Mouse (Mus musculus): Measurements from ENCODE around the gene Bicd2. TPM values are rescaled to one million over a fixed set of nuclear protein-coding genes. Genes with fewer than 3 reads are reported as not detected.

Gene Bicd2
- polyA plus RNA-seq, 1 experiment: 17.6 TPM

DNA sequence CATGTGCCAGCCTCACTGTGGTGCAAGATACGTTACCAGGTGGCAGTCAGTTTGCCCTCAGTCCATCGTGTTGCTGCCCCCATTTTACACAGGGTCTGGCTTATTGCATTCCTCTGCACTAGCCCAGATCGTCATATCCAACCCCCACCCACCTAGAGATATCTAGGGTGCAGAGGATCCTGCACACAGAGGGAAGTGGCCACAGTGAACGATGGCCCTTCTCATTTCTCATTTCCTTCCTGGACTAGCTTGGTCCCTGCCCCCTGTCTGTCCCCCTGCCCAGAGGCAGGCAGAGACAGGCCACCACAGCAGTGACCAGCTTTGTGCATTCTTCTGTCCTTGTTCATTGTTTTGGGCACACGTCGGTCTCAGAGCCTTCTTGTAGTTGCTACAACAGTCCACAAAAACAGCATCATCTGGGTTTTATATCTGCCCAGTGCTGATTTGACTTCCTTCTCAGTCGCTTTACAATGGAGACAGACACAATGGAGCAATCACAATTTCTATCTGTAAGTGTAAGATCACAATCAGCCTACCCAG is 34.5 kb upstream of the Bicd2 start:
- 70% methylated on average over 7 of the region's 7 CpGs for WGBS
- no peak for DNase-seq
- H3K4me1 ChIP-seq (ENCODE audit: control insufficient read depth, insufficient read depth, low read length): no peaks in the 10 kb centered on the region
- no peaks in the 10 kb centered on the region for H3K36me3 ChIP-seq (ENCODE audit: control insufficient read depth, insufficient read depth, low read length)
- no peak overlapping the region for H3K4me3 ChIP-seq (ENCODE audit: insufficient read depth, low read depth, low read length)
- no peak for TF ChIP-seq CTCF (conservative IDR thresholded peaks at IDR 0.05; ENCODE audit: insufficient read depth, insufficient read length, low read depth, low read length)
- no peak for TF ChIP-seq POLR2A (IDR thresholded peaks at IDR 0.05; ENCODE audit: low read depth, low read length)
- no peaks in the 10 kb centered on the region for H3K27me3 ChIP-seq (replicated peaks; ENCODE audit: control insufficient read depth, insufficient read depth, low read length)
- no peak overlapping the region for H3K27ac ChIP-seq (ENCODE audit: insufficient read depth, low read depth, low read length)

DNA sequence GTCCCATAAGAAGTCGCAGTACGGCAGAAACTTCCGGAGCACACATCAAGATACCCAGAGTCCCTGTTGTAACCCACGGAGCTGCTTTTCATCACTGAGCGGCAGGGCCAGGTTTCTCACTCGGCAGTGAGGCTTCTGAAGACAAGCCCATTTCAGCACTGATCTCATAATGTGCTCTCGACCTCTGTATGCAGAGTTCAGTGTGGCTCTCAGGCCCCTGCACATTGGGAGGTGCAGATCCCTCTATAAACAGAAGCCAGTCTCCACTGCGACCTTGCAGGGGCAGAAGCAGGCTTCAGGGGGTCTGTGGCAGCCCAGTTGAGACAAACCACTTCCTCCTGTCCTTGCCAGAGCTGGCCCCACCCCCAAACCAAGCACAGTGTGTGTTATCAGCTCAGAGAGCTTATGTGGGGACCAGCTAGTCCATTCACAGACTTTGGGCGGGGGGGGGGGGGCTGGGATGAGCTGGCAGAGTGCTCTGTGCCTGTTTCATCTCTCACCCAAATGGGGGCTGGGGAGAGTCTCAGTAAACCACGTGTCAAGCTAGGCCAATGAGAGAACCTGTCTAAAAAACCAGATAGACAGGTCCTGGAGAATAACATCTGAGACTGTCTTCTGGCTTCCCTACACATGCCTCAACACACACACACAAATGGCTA is 33.9 kb upstream of the Bicd2 start:
- TF ChIP-seq CTCF (conservative IDR thresholded peaks at IDR 0.05; ENCODE audit: insufficient read depth, insufficient read length, low read depth, low read length) (no peak), POLR2A (IDR thresholded peaks at IDR 0.05; ENCODE audit: low read depth, low read length) (no peak)
- H3K27me3 ChIP-seq (replicated peaks; ENCODE audit: control insufficient read depth, insufficient read depth, low read length): no peaks in the 10 kb centered on the region
- DNase-seq: peak; percentile 36
- peak overlapping the region; percentile 42; the same call in 1 of the 2 replicates for H3K27ac ChIP-seq (ENCODE audit: insufficient read depth, low read depth, low read length)
- no peak overlapping the region for H3K4me3 ChIP-seq (ENCODE audit: insufficient read depth, low read depth, low read length)
- no peaks in the 10 kb centered on the region for H3K4me1 ChIP-seq (ENCODE audit: control insufficient read depth, insufficient read depth, low read length)
- no peaks in the 10 kb centered on the region for H3K36me3 ChIP-seq (ENCODE audit: control insufficient read depth, insufficient read depth, low read length)
- WGBS: 47% methylated on average over 10 of the region's 10 CpGs

DNA sequence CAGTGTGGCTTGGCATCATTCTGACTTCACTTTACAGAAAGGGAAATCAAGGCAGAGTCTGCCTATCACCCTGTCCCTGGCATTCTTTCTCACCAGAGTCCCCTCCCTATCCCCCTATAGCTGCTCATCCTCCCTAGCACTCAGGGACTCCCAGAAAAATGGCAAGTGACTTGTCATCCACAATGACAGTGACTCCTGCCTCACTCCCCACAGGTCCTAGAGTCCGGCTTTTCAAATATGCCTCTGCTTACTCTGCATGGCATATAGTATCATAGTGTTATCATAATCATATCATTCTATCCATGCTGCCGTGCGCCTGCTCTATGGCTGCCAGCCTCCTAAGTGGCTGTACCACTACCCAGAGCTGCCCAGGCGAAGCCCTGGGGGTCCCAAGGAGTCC is 33.2 kb upstream of the Bicd2 start:
- Histone ChIP-seq H3K36me3 (ENCODE audit: control insufficient read depth, insufficient read depth, low read length) (no peaks in the 10 kb centered on the region), H3K4me3 (ENCODE audit: insufficient read depth, low read depth, low read length) (0 out of 2 replicates have a peak overlapping the region, but pooled peaks have one; percentile 8), H3K27me3 (replicated peaks; ENCODE audit: control insufficient read depth, insufficient read depth, low read length) (no peaks in the 10 kb centered on the region), H3K27ac (ENCODE audit: insufficient read depth, low read depth, low read length) (no peak overlapping the region), H3K4me1 (ENCODE audit: control insufficient read depth, insufficient read depth, low read length) (no peaks in the 10 kb centered on the region)
- DNase-seq: no peak
- TF ChIP-seq POLR2A (IDR thresholded peaks at IDR 0.05; ENCODE audit: low read depth, low read length): no peak
- no peak for TF ChIP-seq CTCF (conservative IDR thresholded peaks at IDR 0.05; ENCODE audit: insufficient read depth, insufficient read length, low read depth, low read length)
- 97% methylated on average over 4 of the region's 4 CpGs for WGBS

DNA sequence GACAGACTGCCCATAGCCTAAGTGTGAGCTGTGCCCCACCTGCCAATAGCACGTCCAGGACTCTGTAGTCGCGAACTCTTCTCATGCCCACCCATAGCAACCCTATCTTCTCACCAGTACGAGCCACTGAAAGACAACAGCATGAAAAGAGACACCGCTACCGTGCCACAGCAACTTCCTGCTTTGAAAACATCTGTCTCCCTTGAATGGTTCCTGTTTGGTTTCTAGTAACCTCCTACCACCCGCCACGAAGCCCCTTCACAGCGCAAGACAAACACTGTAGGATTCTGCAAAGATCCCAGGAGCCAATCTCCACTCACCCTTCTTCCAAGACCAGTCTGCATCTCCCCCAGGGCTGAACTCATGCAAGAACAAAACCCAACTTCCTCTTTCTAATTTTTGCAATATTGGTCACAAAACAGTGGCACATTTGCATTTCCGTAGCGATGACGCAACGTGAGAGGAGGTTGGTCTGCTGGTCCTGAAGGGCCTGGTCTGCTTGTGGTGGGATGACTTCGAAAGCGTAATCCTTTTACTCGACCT is 32.5 kb upstream of the Bicd2 start:
- no peak for TF ChIP-seq POLR2A (IDR thresholded peaks at IDR 0.05; ENCODE audit: low read depth, low read length)
- no peak for TF ChIP-seq CTCF (conservative IDR thresholded peaks at IDR 0.05; ENCODE audit: insufficient read depth, insufficient read length, low read depth, low read length)
- no peak overlapping the region for H3K4me3 ChIP-seq (ENCODE audit: insufficient read depth, low read depth, low read length)
- 72% methylated on average over 16 of the region's 16 CpGs for WGBS
- H3K36me3 ChIP-seq (ENCODE audit: control insufficient read depth, insufficient read depth, low read length): no peaks in the 10 kb centered on the region
- no peak overlapping the region for H3K27ac ChIP-seq (ENCODE audit: insufficient read depth, low read depth, low read length)
- peak; percentile 35 for DNase-seq
- no peaks in the 10 kb centered on the region for H3K27me3 ChIP-seq (replicated peaks; ENCODE audit: control insufficient read depth, insufficient read depth, low read length)
- H3K4me1 ChIP-seq (ENCODE audit: control insufficient read depth, insufficient read depth, low read length): no peaks in the 10 kb centered on the region

DNA sequence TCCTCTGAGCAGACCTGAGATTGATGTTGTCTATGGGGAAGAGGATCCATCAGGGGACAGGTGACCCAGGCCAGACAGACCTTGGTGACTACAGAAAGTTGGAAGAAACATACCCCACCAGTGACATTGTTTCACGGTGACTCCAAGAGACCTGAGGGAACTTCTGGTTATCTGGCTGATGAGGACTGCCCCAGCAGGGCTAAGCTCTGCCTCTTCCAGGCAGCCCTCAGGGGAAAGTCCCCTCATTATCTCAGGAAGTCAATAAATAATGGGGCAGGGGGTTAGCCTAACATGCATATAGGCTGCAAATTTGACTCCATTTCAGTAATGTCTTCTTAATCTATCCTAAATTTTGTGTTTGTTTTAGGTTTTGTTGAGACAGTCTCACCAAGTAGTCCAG is 31.9 kb upstream of the Bicd2 start:
- no peak for TF ChIP-seq POLR2A (IDR thresholded peaks at IDR 0.05; ENCODE audit: low read depth, low read length)
- 94% methylated on average over 1 of the region's 1 CpGs for WGBS
- H3K27me3 ChIP-seq (replicated peaks; ENCODE audit: control insufficient read depth, insufficient read depth, low read length): no peaks in the 10 kb centered on the region
- no peaks in the 10 kb centered on the region for H3K36me3 ChIP-seq (ENCODE audit: control insufficient read depth, insufficient read depth, low read length)
- no peak overlapping the region for H3K27ac ChIP-seq (ENCODE audit: insufficient read depth, low read depth, low read length)
- H3K4me1 ChIP-seq (ENCODE audit: control insufficient read depth, insufficient read depth, low read length): no peaks in the 10 kb centered on the region
- no peak for DNase-seq
- no peak overlapping the region for H3K4me3 ChIP-seq (ENCODE audit: insufficient read depth, low read depth, low read length)

DNA sequence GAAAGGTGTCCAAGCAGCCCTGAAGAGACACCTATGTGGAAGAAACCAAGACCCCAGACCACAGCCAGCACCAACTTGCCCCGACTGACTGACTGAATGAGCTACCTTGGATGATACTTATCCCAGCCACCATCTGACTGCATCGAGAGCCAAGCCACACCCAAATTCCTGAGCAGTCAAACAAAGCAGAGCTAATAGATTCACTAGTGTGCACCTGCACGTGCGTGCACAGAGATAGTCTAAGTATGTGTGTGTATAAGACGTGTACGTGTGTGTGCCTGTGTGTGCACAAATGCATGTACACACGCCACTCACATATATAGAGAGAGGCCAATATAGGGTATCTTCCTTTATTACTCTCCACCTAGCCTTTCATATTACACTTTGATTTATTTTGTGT is 29.7 kb upstream of the Bicd2 start:
- no peaks in the 10 kb centered on the region for H3K4me1 ChIP-seq (ENCODE audit: control insufficient read depth, insufficient read depth, low read length)
- H3K4me3 ChIP-seq (ENCODE audit: insufficient read depth, low read depth, low read length): no peak overlapping the region
- 65% methylated on average over 7 of the region's 7 CpGs for WGBS
- H3K36me3 ChIP-seq (ENCODE audit: control insufficient read depth, insufficient read depth, low read length): no peaks in the 10 kb centered on the region
- TF ChIP-seq CTCF (conservative IDR thresholded peaks at IDR 0.05; ENCODE audit: insufficient read depth, insufficient read length, low read depth, low read length) (no peak), POLR2A (IDR thresholded peaks at IDR 0.05; ENCODE audit: low read depth, low read length) (no peak)
- H3K27ac ChIP-seq (ENCODE audit: insufficient read depth, low read depth, low read length): no peak overlapping the region
- H3K27me3 ChIP-seq (replicated peaks; ENCODE audit: control insufficient read depth, insufficient read depth, low read length): no peaks in the 10 kb centered on the region
- no peak for DNase-seq

DNA sequence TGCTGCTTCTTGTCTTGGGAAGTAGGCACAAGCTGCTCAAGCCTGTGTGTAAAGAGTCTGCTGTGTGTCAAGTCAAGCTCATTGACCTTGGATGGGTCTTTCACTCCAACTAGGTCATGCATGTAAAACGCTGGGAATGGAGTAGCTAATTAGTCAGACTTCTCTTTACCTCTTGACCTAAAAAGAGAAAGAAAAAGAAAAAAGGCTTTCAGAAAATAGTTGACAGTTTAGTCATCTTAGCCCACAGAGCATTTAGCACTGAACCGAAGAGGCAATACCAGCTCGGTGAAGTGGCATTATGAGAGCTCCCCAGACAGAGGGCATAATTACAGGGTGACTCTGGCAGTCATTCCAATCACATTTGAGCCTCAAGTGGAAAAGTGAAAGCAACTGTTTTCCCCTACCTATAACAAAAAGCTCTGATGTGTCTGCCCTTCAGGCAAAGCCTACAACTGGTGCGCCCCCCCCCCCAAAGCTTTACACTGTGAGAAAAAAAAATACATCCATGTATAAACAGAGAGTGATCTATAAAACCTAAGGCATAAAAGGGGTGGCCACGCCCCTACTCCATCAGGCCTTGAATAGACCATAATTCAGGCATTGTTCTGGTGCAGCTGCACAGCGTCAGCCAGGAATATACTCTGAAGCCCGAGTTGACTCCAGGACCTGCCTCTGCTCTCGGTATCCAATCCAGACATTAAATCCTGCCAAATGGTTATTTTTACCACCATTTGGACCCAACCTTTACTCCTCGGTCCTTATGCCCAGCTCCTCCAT is 24.8 kb upstream of the Bicd2 start:
- Histone ChIP-seq H3K36me3 (ENCODE audit: control insufficient read depth, insufficient read depth, low read length) (no peaks in the 10 kb centered on the region), H3K4me3 (ENCODE audit: insufficient read depth, low read depth, low read length) (no peak overlapping the region), H3K27ac (ENCODE audit: insufficient read depth, low read depth, low read length) (no peak overlapping the region), H3K27me3 (replicated peaks; ENCODE audit: control insufficient read depth, insufficient read depth, low read length) (no peaks in the 10 kb centered on the region), H3K4me1 (ENCODE audit: control insufficient read depth, insufficient read depth, low read length) (no peaks in the 10 kb centered on the region)
- WGBS: 52% methylated on average over 9 of the region's 9 CpGs
- DNase-seq: peak; percentile 14
- TF ChIP-seq POLR2A (IDR thresholded peaks at IDR 0.05; ENCODE audit: low read depth, low read length) (no peak), CTCF (conservative IDR thresholded peaks at IDR 0.05; ENCODE audit: insufficient read depth, insufficient read length, low read depth, low read length) (no peak)
